In the genomic region with DNA sequence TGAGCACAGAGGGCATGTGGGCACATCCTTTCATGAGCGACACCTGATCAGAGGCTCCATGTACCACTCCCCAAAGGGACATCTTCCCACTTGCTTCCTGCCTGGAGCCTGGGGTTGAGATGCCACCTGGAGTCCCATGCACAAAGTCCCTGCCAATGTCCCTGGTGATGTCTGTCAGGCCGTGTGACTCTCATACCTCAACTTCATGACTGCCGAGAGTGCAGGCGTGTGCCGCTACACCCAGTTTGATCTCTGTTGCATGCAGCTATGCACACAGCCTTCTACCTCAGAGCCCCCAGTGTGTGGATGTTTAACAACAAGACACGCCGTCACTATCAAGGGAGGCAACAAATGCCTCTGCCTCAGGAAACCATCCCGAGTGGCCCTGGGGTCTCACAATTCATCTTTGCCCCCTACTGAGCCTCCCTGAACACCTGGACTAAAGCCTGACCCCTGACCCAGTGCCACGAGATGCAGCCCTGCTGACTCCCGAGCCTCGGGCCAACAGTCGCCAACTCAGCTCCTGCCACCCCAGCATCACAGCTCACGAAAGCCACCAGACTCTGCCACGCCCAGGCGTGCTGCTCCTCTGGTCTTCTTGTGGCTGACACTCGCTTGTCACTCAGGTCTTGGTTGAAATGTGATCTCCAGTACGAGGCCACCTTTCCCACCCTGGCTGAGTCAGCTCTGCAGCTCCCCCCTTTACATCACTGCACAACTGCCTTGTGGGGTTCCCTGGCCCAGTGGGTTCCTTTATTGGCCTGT, we compare ENCODE assay signal across 23 mouse cellular contexts.
DNase-seq lines count a peak whose midpoint lies in the region; ATAC-seq lines count a peak whose summit lies in the region.
"Had no signal": no experiment of that assay in that cellular context is flagged by ENCODE, and none has a peak within 500 bp of the region (broad histone marks: within the 10 kb centered on the region; RNA-seq: fewer than 3 reads in every experiment).

No protein-coding gene starts in this region.

- H3K9ac ChIP-seq in heart, embryonic 11.5 days (ENCODE audit: low read depth, low read length): no peak overlapping the region
- H3K9ac ChIP-seq: heart, embryonic 12.5 days; hindbrain, embryonic 15.5 days; intestine, embryonic 15.5 days; liver, embryonic 15.5 days; lung, embryonic 15.5 days; midbrain, embryonic 13.5 days; neural tube, embryonic 15.5 days had no signal

- peaks cover 26% of the 10 kb centered on the region for H3K4me1 ChIP-seq in heart, embryonic 11.5 days (ENCODE audit: control insufficient read depth, insufficient read depth, low read length)
- H3K4me1 ChIP-seq: intestine, embryonic 15.5 days; liver, embryonic 15.5 days; lung, embryonic 15.5 days had no signal

- no peak for ATAC-seq in heart, embryonic 11.5 days (replicated peaks; ENCODE audit: insufficient number of reproducible peaks, low FRiP score, low TSS enrichment)
- ATAC-seq in cerebellum, adult (ENCODE audit: insufficient number of reproducible peaks, low FRiP score, low TSS enrichment): no peak
- ATAC-seq: forebrain, embryonic 16.5 days; intestine, embryonic 15.5 days; midbrain, embryonic 13.5 days had no signal

- no peak overlapping the region for H3K27ac ChIP-seq in heart, embryonic 11.5 days (ENCODE audit: low read depth, low read length)
- H3K27ac ChIP-seq: hindbrain, embryonic 15.5 days; intestine, embryonic 15.5 days; kidney, postnatal 0 days; liver, embryonic 15.5 days; lung, embryonic 15.5 days; midbrain, embryonic 13.5 days; neural tube, embryonic 15.5 days had no signal

- H3K9me3 ChIP-seq in heart, embryonic 11.5 days (replicated peaks; ENCODE audit: control insufficient read depth, low read length): no peaks in the 10 kb centered on the region
- H3K9me3 ChIP-seq: heart, embryonic 12.5 days; hindbrain, embryonic 15.5 days; intestine, embryonic 15.5 days; liver, embryonic 15.5 days; lung, embryonic 15.5 days; midbrain, embryonic 13.5 days; neural tube, embryonic 15.5 days had no signal

- no peaks in the 10 kb centered on the region for H3K27me3 ChIP-seq in heart, embryonic 11.5 days (ENCODE audit: control insufficient read depth, insufficient read depth, low read length)
- H3K27me3 ChIP-seq: heart, embryonic 12.5 days; hindbrain, embryonic 15.5 days; intestine, embryonic 15.5 days; liver, embryonic 15.5 days; lung, embryonic 15.5 days; midbrain, embryonic 13.5 days; neural tube, embryonic 15.5 days had no signal

- no peak overlapping the region for H3K4me3 ChIP-seq in heart, embryonic 11.5 days (ENCODE audit: low read depth, low read length)
- H3K4me3 ChIP-seq: heart, embryonic 12.5 days; hindbrain, embryonic 15.5 days; intestine, embryonic 15.5 days; liver, embryonic 15.5 days; lung, embryonic 15.5 days; midbrain, embryonic 13.5 days; neural tube, embryonic 15.5 days had no signal

- DNase-seq in heart, adult 11 months: peak; percentile 92
- DNase-seq in CD4-positive helper T cell, adult 2 months (ENCODE audit: low read depth, low spot score): peak; percentile 60
- DNase-seq in induced T-regulatory cell, adult 2 months (ENCODE audit: low read depth): peak; percentile 58
- peak; percentile 67 to 83 for DNase-seq in natural killer cell, adult 2 months (ENCODE audit: low spot score in 2 of 2)
- DNase-seq in urinary bladder, postnatal 14 days (ENCODE audit: low spot score): no peak
- DNase-seq: adrenal gland, postnatal 25 days; cerebellum, adult 18-20 months; gastrocnemius, postnatal 10 days; kidney, adult 8-10 months; kidney, postnatal 4 days; spleen, adult 18-20 months; thymus, postnatal 14 days had no signal

- no peaks in the 10 kb centered on the region for H3K36me3 ChIP-seq in heart, embryonic 11.5 days (ENCODE audit: control insufficient read depth, insufficient read depth, low read length)
- H3K36me3 ChIP-seq: hindbrain, embryonic 15.5 days; intestine, embryonic 15.5 days; lung, embryonic 15.5 days; neural tube, embryonic 15.5 days had no signal

- H3K4me2 ChIP-seq in heart, embryonic 11.5 days: no peak overlapping the region
- H3K4me2 ChIP-seq: heart, embryonic 12.5 days; hindbrain, embryonic 15.5 days; intestine, embryonic 15.5 days; liver, embryonic 15.5 days; lung, embryonic 15.5 days; midbrain, embryonic 13.5 days; neural tube, embryonic 15.5 days had no signal

- 69% methylated on average over 17 of the region's 17 CpGs for WGBS in heart, embryonic 11.5 days (ENCODE audit: insufficient replicate concordance)
